Mouse (Mus musculus) granulocyte monocyte progenitor cell, adult 5-6 weeks (primary cell): Measurements from ENCODE around the gene Disp3. TPM values are rescaled to one million over a fixed set of nuclear protein-coding genes. Genes with fewer than 3 reads are reported as not detected.
A peak's percentile ranks its signal among the peaks of the same experiment; 100 is the strongest.

Experiments
- ATAC-seq: replicated peaks from 2 replicates; pipeline ENCODE4 v1.8.0; 2016; ENCODE audit warnings: mild to moderate bottlenecking, moderate TSS enrichment, inconsistent platforms; ENCODE audit not compliant: poor library complexity, severe bottlenecking
- total RNA-seq, 2 experiments: library from RNA; stranded (forward) in 1 of 2; stranded (reverse) in 1 of 2; fragments of 200-712, 200-1000 nt in 1 of 2; fragments of >200 nt in 1 of 2; fragmentation: Nextera tagmentation in 1 of 2; gene quantifications; 2 replicates each; pipeline ENCODE4 v1.2.3; 2014 to 2017

Gene Disp3
- total RNA-seq, 2 experiments from 2014 or later, result not detected

DNA sequence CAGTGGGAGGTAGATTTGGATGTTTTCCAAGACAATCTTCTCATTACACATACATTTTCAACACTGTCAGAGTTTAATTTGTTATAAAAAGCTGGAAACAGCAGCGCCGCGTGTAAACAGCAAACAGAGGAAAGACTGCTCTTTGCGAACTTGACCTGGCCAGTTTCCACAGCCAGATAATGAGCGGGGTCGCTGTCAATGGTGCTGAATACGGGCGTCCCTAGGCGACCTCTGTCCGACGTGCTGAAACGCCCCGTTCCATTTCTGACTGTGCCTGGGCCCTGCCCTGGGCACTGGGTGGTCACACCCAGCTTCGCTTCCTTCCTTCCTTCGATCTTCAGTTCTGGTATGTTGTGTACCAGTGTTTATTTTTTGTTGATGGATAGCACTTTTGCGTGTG, 58.1 kb downstream of the Disp3 start:
- peak; percentile 99 for ATAC-seq

DNA sequence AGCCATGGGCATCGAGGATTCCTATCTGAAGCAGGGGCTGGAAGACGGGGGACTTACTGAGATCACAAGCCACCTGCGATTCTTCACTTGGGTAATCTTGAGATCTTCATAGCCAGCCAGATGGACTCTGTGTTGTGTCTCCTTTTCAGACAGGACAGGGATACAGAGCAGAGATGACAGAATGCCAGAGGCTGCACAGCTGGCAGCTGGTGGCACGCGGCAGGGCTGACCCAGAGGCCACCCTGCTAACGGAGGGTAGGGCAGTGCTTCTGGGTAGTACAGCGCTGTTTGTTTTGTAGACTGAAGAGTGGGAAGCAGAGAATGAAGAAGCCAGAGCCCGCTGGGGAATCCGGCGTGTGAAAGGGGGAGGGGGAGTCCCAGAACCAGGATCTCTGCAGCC, 64.8 kb downstream of the Disp3 start:
- no peak for ATAC-seq

DNA sequence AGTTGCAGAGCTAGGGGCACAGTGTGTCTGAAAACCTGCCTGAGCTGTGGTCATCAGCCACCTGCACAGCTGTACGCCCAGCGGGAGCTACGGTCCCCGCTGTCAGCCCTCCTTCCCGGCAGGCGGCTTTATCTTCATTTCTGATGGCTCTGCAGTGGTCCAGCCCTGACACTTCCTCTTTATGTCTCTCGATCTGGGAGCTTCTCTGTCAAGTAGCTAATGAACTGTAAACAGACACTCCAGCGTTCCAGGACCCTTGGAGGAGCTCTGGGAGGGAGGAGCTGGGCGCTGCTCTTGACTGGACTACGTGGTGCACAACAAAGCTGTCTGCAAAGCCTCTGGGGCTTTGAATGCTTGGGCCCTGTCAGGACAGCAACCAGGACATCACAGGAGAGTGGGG, 67.1 kb downstream of the Disp3 start:
- ATAC-seq, result no peak

DNA sequence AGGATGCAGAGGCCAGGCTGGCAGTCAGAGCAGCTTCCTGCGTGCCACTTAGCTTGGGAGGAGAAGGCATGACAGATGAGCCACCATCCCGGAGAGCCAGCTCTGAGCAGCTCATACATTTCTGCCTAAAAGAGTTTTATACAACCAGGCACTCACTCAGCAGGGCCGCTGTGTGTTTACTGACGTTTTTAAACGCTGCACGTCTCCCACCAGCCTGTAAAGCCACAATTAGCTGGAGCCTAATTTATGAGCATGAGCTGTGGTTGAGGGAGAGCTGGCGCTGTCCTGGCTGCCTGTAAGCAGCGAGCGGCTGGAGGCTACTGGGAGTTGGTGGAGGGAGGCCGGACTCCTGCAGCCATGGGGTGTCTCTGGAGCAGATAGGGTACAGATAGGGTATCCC, 69.5 kb downstream of the Disp3 start:
- ATAC-seq, result no peak

DNA sequence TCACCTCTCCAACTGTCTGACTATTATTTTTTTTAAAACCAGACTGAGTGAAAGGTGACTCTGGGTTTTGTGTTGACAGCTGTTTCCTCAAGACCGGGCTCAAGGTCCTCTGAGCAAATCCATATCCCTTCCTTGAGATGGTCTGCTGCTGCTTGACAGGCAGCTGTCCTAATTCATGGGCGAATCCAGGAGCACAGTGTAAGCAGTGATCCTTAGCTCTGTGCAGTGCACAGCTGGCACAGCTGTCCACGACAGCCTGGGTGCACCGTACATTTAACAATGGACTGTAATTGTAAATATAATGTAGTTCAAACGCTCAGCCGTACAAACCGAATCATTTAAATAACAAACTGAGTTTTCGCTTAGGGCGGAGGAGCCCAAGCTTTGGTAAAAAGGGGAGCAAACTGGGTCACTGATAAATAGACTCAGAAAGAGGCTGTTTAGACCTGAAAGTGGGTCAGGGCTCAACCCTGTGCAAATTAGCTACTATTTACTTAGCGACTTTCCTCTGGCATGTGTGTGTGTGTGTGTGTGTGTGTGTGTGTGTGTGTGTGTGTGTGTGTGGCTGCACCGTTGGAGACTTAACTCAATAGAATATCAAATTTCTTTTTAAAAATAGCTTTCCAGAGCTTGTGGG, 72.4 kb downstream of the Disp3 start:
- ATAC-seq, result no peak

DNA sequence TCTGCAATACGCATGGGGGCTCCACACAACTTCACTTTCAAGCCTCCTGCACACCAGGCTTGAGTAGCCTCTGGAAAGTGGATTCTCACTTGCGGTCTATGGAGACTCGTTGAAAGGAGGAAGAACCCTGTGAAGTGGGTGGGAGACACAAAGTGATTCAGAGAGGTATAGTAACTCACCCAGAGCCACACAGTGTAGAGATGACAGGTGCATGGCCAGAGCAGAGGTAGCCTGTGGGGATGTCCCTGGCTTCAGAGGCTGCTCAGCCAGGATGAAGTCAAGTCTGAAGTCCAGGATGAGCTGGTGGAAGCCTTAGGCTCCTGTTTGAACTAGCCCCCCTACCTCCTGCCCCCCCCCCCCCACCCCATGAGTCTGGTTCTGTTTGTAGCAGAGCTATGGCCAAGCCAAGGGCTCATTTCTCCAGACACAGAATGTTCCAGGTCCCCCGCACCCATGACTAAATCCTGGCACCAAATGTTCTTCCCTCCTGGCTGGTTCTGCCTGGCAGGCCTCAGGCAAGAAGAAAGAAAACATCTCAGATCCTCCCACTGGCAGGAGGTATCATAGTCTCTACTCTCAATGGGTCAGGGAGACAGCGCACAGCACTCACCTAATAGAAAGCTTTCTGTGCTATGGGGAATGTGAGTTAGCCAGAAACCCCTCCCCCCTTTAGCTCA, 73.2 kb downstream of the Disp3 start:
- no peak for ATAC-seq

DNA sequence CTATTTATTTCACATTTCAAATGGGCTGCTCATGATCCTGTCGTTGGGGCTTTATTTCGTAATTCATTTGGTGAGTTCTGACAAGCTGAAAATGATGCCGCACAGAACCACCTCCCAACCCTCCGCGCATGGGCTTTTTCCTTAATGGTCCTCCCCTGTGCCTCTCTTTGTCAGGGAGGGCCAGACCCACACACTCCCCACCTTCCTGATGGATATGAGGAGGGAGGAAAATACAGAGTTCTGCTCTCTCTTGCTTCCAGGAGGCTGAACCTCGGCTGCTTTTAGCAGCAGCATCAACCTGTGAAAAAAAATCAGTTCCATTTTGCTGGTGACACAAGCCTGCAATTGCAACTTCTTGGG, 82.9 kb downstream of the Disp3 start:
- no peak for ATAC-seq

DNA sequence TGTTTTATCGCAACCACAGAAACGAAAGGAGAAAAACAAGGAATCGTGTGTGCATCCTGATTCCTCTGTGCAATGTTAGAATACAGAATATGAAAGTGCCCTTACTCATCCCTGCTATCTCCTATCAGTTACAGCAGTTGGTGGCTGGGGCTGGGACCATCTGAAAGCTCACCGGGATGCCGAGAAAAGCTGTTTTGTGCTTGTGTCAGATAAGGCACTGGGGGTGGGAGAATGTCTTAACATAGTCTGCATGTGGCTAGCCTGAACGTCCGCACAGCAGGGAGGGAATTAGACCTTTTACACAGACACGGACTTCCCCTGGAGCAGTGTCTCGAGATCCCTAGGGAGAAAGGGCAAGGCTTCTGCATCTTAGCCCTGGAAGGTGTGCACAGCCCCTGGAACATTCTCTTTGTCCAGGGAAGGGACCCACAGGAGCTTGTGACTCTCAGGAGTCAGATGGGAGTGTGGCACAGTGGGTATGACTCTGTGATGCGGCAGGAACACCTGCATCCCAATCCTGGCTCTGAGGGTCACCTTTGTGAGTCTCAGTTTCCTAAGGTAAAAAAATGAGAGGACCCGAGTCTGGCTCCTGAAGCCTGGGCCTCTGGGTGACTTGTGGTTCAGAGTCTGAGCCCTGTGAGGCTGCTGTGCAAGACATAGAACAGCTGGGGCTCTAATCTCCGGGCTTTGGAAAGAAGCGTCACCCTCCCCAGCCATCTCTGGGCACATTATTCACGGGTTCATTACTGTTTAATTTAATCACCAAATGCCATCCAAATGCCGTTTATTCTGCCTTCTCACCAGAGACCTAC, 83.5 kb downstream of the Disp3 start:
- no peak for ATAC-seq

DNA sequence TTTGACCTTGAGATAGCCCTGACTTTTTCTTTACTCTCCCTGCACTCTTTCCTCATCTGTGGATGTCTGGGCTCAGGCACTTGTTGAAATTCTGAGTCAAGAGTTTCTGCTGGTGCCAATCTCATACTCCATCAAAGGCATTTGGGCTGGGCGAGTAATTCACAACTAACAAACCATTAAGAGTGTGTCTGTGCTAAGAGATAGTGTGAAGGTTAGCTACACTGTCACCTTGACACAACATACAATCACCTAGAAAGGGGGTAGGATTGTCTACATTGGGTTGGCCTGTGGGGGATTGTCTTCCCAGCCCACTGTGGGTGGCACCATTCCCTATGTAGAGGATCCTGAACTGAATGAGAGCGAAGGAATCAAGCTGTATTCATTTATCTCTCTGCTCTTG, 84.2 kb downstream of the Disp3 start:
- ATAC-seq, result no peak

DNA sequence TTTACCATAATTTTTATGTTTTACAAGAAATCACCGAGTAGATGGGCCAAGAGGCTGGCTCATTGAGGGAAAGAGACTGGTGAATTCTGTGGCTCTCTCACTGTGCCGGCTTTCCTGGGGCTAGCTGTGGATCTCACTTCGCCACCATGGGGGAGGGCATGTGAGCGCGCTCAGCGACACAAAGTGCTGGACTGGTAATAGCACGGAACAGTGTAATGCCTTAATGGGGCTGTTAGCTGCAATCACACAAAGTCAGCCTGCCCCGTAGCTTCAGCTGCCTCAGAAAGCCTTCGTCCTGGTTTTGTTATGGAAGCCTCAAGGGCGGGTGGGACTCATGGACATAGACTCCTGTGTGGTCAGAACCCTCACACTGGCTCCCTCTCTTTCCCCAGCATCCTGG, 89.0 kb downstream of the Disp3 start:
- no peak for ATAC-seq

DNA sequence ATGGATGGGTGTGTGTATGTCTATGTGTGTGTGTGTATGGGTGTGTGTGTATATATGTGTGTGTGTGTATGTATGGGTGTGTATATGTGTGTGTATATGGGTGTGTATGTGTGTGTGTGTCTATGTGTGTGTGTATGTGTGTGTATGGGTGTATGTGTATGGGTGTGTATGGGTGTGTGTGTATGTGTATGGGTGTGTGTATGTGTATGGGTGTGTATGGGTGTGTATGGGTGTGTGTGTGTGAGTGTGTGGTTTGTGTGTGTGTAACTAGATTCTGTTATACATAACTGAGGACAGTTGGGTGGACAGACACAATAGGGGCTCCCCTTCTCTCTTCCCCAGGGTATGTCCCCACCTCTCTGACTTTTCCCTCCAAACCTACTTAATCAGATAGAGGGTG, 93.4 kb downstream of the Disp3 start:
- ATAC-seq, result no peak

DNA sequence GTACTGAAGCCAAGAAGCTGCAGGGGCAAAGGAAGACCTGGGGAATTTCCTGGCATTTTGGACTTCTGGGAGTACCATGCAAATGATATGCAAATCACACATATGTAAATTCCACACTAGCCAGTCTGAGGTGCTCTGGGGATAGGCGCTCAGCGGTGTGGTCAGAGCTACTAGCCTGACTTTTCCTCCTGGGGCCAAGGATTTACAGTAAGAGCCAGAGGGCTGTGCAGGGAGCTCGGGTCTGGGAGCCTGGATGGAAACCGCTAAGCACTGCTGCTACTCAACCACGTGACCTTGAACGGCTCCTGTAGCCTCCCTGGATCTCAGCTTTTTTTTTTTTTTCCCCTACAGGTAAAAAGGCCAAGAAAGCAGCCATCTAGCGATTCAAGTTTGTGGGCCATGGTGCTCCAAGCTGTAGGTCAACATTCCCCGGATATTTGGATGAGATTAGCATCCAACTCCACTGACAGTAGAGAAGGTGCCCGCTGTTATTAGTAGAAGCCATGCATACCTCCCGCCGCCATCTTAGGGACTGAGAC, 95.0 kb downstream of the Disp3 start:
- no peak for ATAC-seq

Other genes with a start within 250 kb of the Disp3 start
- gene Clcn6, start 249.1 kb downstream of the Disp3 start, total RNA-seq (2014; fragmentation: Nextera tagmentation), result 7.4 and 9.1 TPM in 2 replicates
- 1.3 and 4.3 TPM in 2 replicates for gene Clcn6, start 249.1 kb downstream of the Disp3 start, total RNA-seq (2017)
- 5.4 and 7.6 TPM in 2 replicates for gene Mthfr, start 248.9 kb downstream of the Disp3 start, total RNA-seq (2014; fragmentation: Nextera tagmentation)
- 2.7 and 9.0 TPM in 2 replicates for gene Mthfr, start 248.9 kb downstream of the Disp3 start, total RNA-seq (2017)
- 28.5 and 30.0 TPM in 2 replicates for gene Agtrap, start 199.9 kb downstream of the Disp3 start, total RNA-seq (2014; fragmentation: Nextera tagmentation)
- gene Agtrap, start 199.9 kb downstream of the Disp3 start, total RNA-seq (2017), result 28.2 and 30.8 TPM in 2 replicates
- 27.7 and 36.6 TPM in 2 replicates for gene Mad2l2, start 157.6 kb downstream of the Disp3 start, total RNA-seq (2014; fragmentation: Nextera tagmentation)
- gene Mad2l2, start 157.6 kb downstream of the Disp3 start, total RNA-seq (2017), result 4.3 and 10.0 TPM in 2 replicates
- not detected in 2 replicates for gene Draxin, start 157.3 kb downstream of the Disp3 start, total RNA-seq (2014; fragmentation: Nextera tagmentation)
- 0.05 TPM in 1 of 2 replicates, not detected in the other for gene Draxin, start 157.3 kb downstream of the Disp3 start, total RNA-seq (2017)
- 19.1 and 33.4 TPM in 2 replicates for gene Fbxo6, start 135.8 kb downstream of the Disp3 start, total RNA-seq (2014; fragmentation: Nextera tagmentation)
- gene Fbxo6, start 135.8 kb downstream of the Disp3 start, total RNA-seq (2017), result 5.6 and 13.8 TPM in 2 replicates
- gene Fbxo44, start 127.5 kb downstream of the Disp3 start, total RNA-seq (2014; fragmentation: Nextera tagmentation), result 2.0 and 2.8 TPM in 2 replicates
- gene Fbxo44, start 127.5 kb downstream of the Disp3 start, total RNA-seq (2017), result 0.26 and 2.1 TPM in 2 replicates
- not detected in 2 replicates for gene Fbxo2, start 127.3 kb downstream of the Disp3 start, total RNA-seq (2014; fragmentation: Nextera tagmentation)
- not detected in 2 replicates for gene Fbxo2, start 127.3 kb downstream of the Disp3 start, total RNA-seq (2017)
- 7.9 and 16.8 TPM in 2 replicates for gene Ubiad1, start 156.8 kb upstream of the Disp3 start, total RNA-seq (2014; fragmentation: Nextera tagmentation)
- 9.5 and 12.2 TPM in 2 replicates for gene Ubiad1, start 156.8 kb upstream of the Disp3 start, total RNA-seq (2017)
- gene Mtor, start 160.6 kb upstream of the Disp3 start, total RNA-seq (2014; fragmentation: Nextera tagmentation), result 25.6 and 51.9 TPM in 2 replicates
- gene Mtor, start 160.6 kb upstream of the Disp3 start, total RNA-seq (2017), result 16.5 and 17.8 TPM in 2 replicates
- gene Angptl7, start 212.5 kb upstream of the Disp3 start, total RNA-seq (2014; fragmentation: Nextera tagmentation), result not detected in 2 replicates
- 0.39 TPM in 1 of 2 replicates, not detected in the other for gene Angptl7, start 212.5 kb upstream of the Disp3 start, total RNA-seq (2017)